Mouse (Mus musculus): ENCODE measurements at regions not wholly inside any gene's neighbourhood (a gene's known extent, or its start where the extent isn't known, plus 50 kb on each side); places are given as distances from the start of the nearest gene placed in this dataset.

- Histone ChIP-seq H3K27ac (ENCODE audit: low read depth, low read length) (no peak overlapping the region), H3K4me1 (replicated peaks; ENCODE audit: control insufficient read depth, insufficient read depth, low read length) (no peaks in the 10 kb centered on the region), H3K27me3 (ENCODE audit: control insufficient read depth, insufficient read depth, low read length) (no peaks in the 10 kb centered on the region), H3K9me3 (ENCODE audit: control insufficient read depth, low read length) (no peaks in the 10 kb centered on the region), H3K36me3 (ENCODE audit: control insufficient read depth, insufficient read depth, low read length) (no peaks in the 10 kb centered on the region), H3K4me3 (ENCODE audit: low read depth, low read length) (no peak overlapping the region), H3K9ac (ENCODE audit: low read depth, low read length) (no peak overlapping the region), H3K4me2 (replicated peaks; ENCODE audit: low read depth, low read length) (no peak overlapping the region)
- DNase-seq (ENCODE audit: low spot score) (no peak), ATAC-seq (ENCODE audit: low FRiP score) (no peak)
Observed at GRCm38 (mm10) chr11:30372924-30373323, 98.7 kb downstream of the 4930505A04Rik start.

GRCm38 (mm10) chr11:30371963-30372362 lies 99.7 kb downstream of the 4930505A04Rik start:
- WGBS: 81% methylated on average over 1 of the region's 1 CpGs
- no peaks in the 10 kb centered on the region for H3K4me1 ChIP-seq (replicated peaks; ENCODE audit: control insufficient read depth, insufficient read depth, low read length)
- H3K36me3 ChIP-seq (ENCODE audit: control insufficient read depth, insufficient read depth, low read length): no peaks in the 10 kb centered on the region
- no peaks in the 10 kb centered on the region for H3K9me3 ChIP-seq (ENCODE audit: control insufficient read depth, low read length)
- H3K9ac ChIP-seq (ENCODE audit: low read depth, low read length): no peak overlapping the region
- ATAC-seq (ENCODE audit: low FRiP score) (no peak), DNase-seq (ENCODE audit: low spot score) (no peak)
- H3K4me3 ChIP-seq (ENCODE audit: low read depth, low read length): no peak overlapping the region
- H3K4me2 ChIP-seq (replicated peaks; ENCODE audit: low read depth, low read length): no peak overlapping the region
- H3K27ac ChIP-seq (ENCODE audit: low read depth, low read length): no peak overlapping the region
- no peaks in the 10 kb centered on the region for H3K27me3 ChIP-seq (ENCODE audit: control insufficient read depth, insufficient read depth, low read length)

GRCm38 (mm10) chr11:30369601-30370240 lies 101.7 kb upstream of the Sptbn1 start:
- Histone ChIP-seq H3K4me3 (ENCODE audit: low read depth, low read length) (no peak overlapping the region), H3K27me3 (ENCODE audit: control insufficient read depth, insufficient read depth, low read length) (no peaks in the 10 kb centered on the region), H3K27ac (ENCODE audit: low read depth, low read length) (no peak overlapping the region), H3K4me1 (replicated peaks; ENCODE audit: control insufficient read depth, insufficient read depth, low read length) (no peaks in the 10 kb centered on the region), H3K36me3 (ENCODE audit: control insufficient read depth, insufficient read depth, low read length) (no peaks in the 10 kb centered on the region), H3K9ac (ENCODE audit: low read depth, low read length) (no peak overlapping the region), H3K9me3 (ENCODE audit: control insufficient read depth, low read length) (no peaks in the 10 kb centered on the region), H3K4me2 (replicated peaks; ENCODE audit: low read depth, low read length) (no peak overlapping the region)
- no peak for DNase-seq (ENCODE audit: low spot score)
- ATAC-seq (ENCODE audit: low FRiP score): no peak
- WGBS: 85% methylated on average over 2 of the region's 2 CpGs

GRCm38 (mm10) chr11:30367373-30368225 lies 99.6 kb upstream of the Sptbn1 start:
- H3K27me3 ChIP-seq (ENCODE audit: control insufficient read depth, insufficient read depth, low read length): no peaks in the 10 kb centered on the region
- WGBS: 69% methylated on average over 5 of the region's 5 CpGs
- H3K9me3 ChIP-seq (ENCODE audit: control insufficient read depth, low read length): no peaks in the 10 kb centered on the region
- no peak for ATAC-seq (ENCODE audit: low FRiP score)
- no peak overlapping the region for H3K27ac ChIP-seq (ENCODE audit: low read depth, low read length)
- H3K9ac ChIP-seq (ENCODE audit: low read depth, low read length): no peak overlapping the region
- peak; percentile 1 for DNase-seq (ENCODE audit: low spot score)
- H3K4me2 ChIP-seq (replicated peaks; ENCODE audit: low read depth, low read length): no peak overlapping the region
- H3K4me3 ChIP-seq (ENCODE audit: low read depth, low read length): no peak overlapping the region
- no peaks in the 10 kb centered on the region for H3K36me3 ChIP-seq (ENCODE audit: control insufficient read depth, insufficient read depth, low read length)
- H3K4me1 ChIP-seq (replicated peaks; ENCODE audit: control insufficient read depth, insufficient read depth, low read length): no peaks in the 10 kb centered on the region

- ATAC-seq (ENCODE audit: low FRiP score): no peak
- Histone ChIP-seq H3K36me3 (ENCODE audit: control insufficient read depth, insufficient read depth, low read length) (no peaks in the 10 kb centered on the region), H3K4me3 (ENCODE audit: low read depth, low read length) (no peak overlapping the region), H3K27ac (ENCODE audit: low read depth, low read length) (no peak overlapping the region), H3K4me2 (replicated peaks; ENCODE audit: low read depth, low read length) (no peak overlapping the region), H3K4me1 (replicated peaks; ENCODE audit: control insufficient read depth, insufficient read depth, low read length) (no peaks in the 10 kb centered on the region), H3K27me3 (ENCODE audit: control insufficient read depth, insufficient read depth, low read length) (no peaks in the 10 kb centered on the region), H3K9me3 (ENCODE audit: control insufficient read depth, low read length) (no peaks in the 10 kb centered on the region), H3K9ac (ENCODE audit: low read depth, low read length) (no peak overlapping the region)
- DNase-seq (ENCODE audit: low spot score): no peak
- 87% methylated on average over 2 of the region's 2 CpGs for WGBS
Observed at GRCm38 (mm10) chr11:30366491-30366890, 98.5 kb upstream of the Sptbn1 start.

- H3K9ac ChIP-seq (ENCODE audit: low read depth, low read length): no peak overlapping the region
- H3K4me3 ChIP-seq (ENCODE audit: low read depth, low read length): no peak overlapping the region
- ATAC-seq (ENCODE audit: low FRiP score): no peak
- H3K4me1 ChIP-seq (replicated peaks; ENCODE audit: control insufficient read depth, insufficient read depth, low read length): no peaks in the 10 kb centered on the region
- no peaks in the 10 kb centered on the region for H3K9me3 ChIP-seq (ENCODE audit: control insufficient read depth, low read length)
- H3K4me2 ChIP-seq (replicated peaks; ENCODE audit: low read depth, low read length): no peak overlapping the region
- no peaks in the 10 kb centered on the region for H3K27me3 ChIP-seq (ENCODE audit: control insufficient read depth, insufficient read depth, low read length)
- WGBS: 60% methylated on average over 3 of the region's 3 CpGs
- no peak for DNase-seq (ENCODE audit: low spot score)
- no peaks in the 10 kb centered on the region for H3K36me3 ChIP-seq (ENCODE audit: control insufficient read depth, insufficient read depth, low read length)
- H3K27ac ChIP-seq (ENCODE audit: low read depth, low read length): no peak overlapping the region
Observed at GRCm38 (mm10) chr11:30364993-30365392, 97.0 kb upstream of the Sptbn1 start.

GRCm38 (mm10) chr11:30364591-30364990 lies 96.6 kb upstream of the Sptbn1 start:
- ATAC-seq (ENCODE audit: low FRiP score) (no peak), DNase-seq (ENCODE audit: low spot score) (no peak)
- no peak overlapping the region for H3K27ac ChIP-seq (ENCODE audit: low read depth, low read length)
- no peaks in the 10 kb centered on the region for H3K4me1 ChIP-seq (replicated peaks; ENCODE audit: control insufficient read depth, insufficient read depth, low read length)
- no peak overlapping the region for H3K9ac ChIP-seq (ENCODE audit: low read depth, low read length)
- H3K4me3 ChIP-seq (ENCODE audit: low read depth, low read length): no peak overlapping the region
- H3K4me2 ChIP-seq (replicated peaks; ENCODE audit: low read depth, low read length): no peak overlapping the region
- no peaks in the 10 kb centered on the region for H3K36me3 ChIP-seq (ENCODE audit: control insufficient read depth, insufficient read depth, low read length)
- H3K9me3 ChIP-seq (ENCODE audit: control insufficient read depth, low read length): no peaks in the 10 kb centered on the region
- H3K27me3 ChIP-seq (ENCODE audit: control insufficient read depth, insufficient read depth, low read length): no peaks in the 10 kb centered on the region
- 67% methylated on average over 2 of the region's 2 CpGs for WGBS

- no peak overlapping the region for H3K27ac ChIP-seq (ENCODE audit: low read depth, low read length)
- H3K27me3 ChIP-seq (ENCODE audit: control insufficient read depth, insufficient read depth, low read length): no peaks in the 10 kb centered on the region
- no peak overlapping the region for H3K4me2 ChIP-seq (replicated peaks; ENCODE audit: low read depth, low read length)
- H3K4me1 ChIP-seq (replicated peaks; ENCODE audit: control insufficient read depth, insufficient read depth, low read length): no peaks in the 10 kb centered on the region
- WGBS: 83% methylated on average over 3 of the region's 3 CpGs
- H3K36me3 ChIP-seq (ENCODE audit: control insufficient read depth, insufficient read depth, low read length): no peaks in the 10 kb centered on the region
- no peak overlapping the region for H3K4me3 ChIP-seq (ENCODE audit: low read depth, low read length)
- no peaks in the 10 kb centered on the region for H3K9me3 ChIP-seq (ENCODE audit: control insufficient read depth, low read length)
- ATAC-seq (ENCODE audit: low FRiP score) (no peak), DNase-seq (ENCODE audit: low spot score) (no peak)
- H3K9ac ChIP-seq (ENCODE audit: low read depth, low read length): no peak overlapping the region
Observed at GRCm38 (mm10) chr11:30358196-30358595, 90.2 kb upstream of the Sptbn1 start.

- no peaks in the 10 kb centered on the region for H3K9me3 ChIP-seq (ENCODE audit: control insufficient read depth, low read length)
- no peaks in the 10 kb centered on the region for H3K4me1 ChIP-seq (replicated peaks; ENCODE audit: control insufficient read depth, insufficient read depth, low read length)
- ATAC-seq (ENCODE audit: low FRiP score) (no peak), DNase-seq (ENCODE audit: low spot score) (no peak)
- no peak overlapping the region for H3K4me2 ChIP-seq (replicated peaks; ENCODE audit: low read depth, low read length)
- H3K36me3 ChIP-seq (ENCODE audit: control insufficient read depth, insufficient read depth, low read length): no peaks in the 10 kb centered on the region
- no peak overlapping the region for H3K9ac ChIP-seq (ENCODE audit: low read depth, low read length)
- no peak overlapping the region for H3K4me3 ChIP-seq (ENCODE audit: low read depth, low read length)
- H3K27ac ChIP-seq (ENCODE audit: low read depth, low read length): no peak overlapping the region
- H3K27me3 ChIP-seq (ENCODE audit: control insufficient read depth, insufficient read depth, low read length): no peaks in the 10 kb centered on the region
Observed at GRCm38 (mm10) chr11:30355356-30355755, 87.4 kb upstream of the Sptbn1 start.
